Mouse (Mus musculus): ENCODE results near the gene Nbea. TPM values are rescaled to one million over a fixed set of nuclear protein-coding genes. Genes with fewer than 3 reads are reported as not detected.

Gene Nbea
- polyA plus RNA-seq, 1 experiment from 2014 or later, result 33.6 TPM

GRCm38 (mm10) chr3:55589402-55589944 lies 594.0 kb downstream of the Nbea start:
- in situ Hi-C loops (cut with MboI; ENCODE audit: low pct_unique_long_range_greater_than_20kb), result no loop called here
- H3K27me3 ChIP-seq, result no peaks in the 10 kb centered on the region
- ATAC-seq, result no peak
- no peak for TF ChIP-seq CTCF (IDR thresholded peaks at IDR 0.05)
- ChIA-PET CTCF (interaction anchor here (0.7 to 3.9 kb wide), 5 partner anchors 9 to 21 kb away, joined by 3 to 18 read pairs (median 4); no protein-coding TSS in a partner anchor), POLR2A (interaction anchor here (0.7 kb wide), 1 partner anchor 109 kb away, joined by 4 read pairs; no protein-coding TSS in a partner anchor)
- DNase-seq (ENCODE audit: low read depth, low spot score), result no peak

- ChIA-PET CTCF (interaction anchor here (0.6 to 3.9 kb wide), 5 partner anchors 11 to 87 kb away, joined by 3 to 18 read pairs (median 6); no protein-coding TSS in a partner anchor), POLR2A (interaction anchor here (1.0 kb wide), 1 partner anchor 12 kb away, joined by 4 read pairs; no protein-coding TSS in a partner anchor)
- in situ Hi-C loops (cut with MboI; ENCODE audit: low pct_unique_long_range_greater_than_20kb), result no loop called here
- no peak for TF ChIP-seq CTCF (IDR thresholded peaks at IDR 0.05)
- H3K27me3 ChIP-seq, result no peaks in the 10 kb centered on the region
- ATAC-seq (peak; percentile 25), DNase-seq (ENCODE audit: low read depth, low spot score) (peak; percentile 55)
Observed at GRCm38 (mm10) chr3:55587972-55588946, 595.2 kb downstream of the Nbea start.

- no peak for DNase-seq (ENCODE audit: low read depth, low spot score)
- H3K27me3 ChIP-seq, result no peaks in the 10 kb centered on the region
- in situ Hi-C loops (cut with MboI; ENCODE audit: low pct_unique_long_range_greater_than_20kb), result no loop called here
- POLR2A ChIA-PET, result interaction anchor here (0.8 to 1.0 kb wide), 2 partner anchors 11 to 12 kb away, joined by 3 to 4 read pairs; no protein-coding TSS in a partner anchor
- CTCF ChIA-PET, result interaction anchor here (1.4 to 3.9 kb wide), 4 partner anchors 10 to 14 kb away, joined by 5 to 18 read pairs (median 6); no protein-coding TSS in a partner anchor
- no peak for ATAC-seq
- TF ChIP-seq CTCF (IDR thresholded peaks at IDR 0.05), result no peak
Observed at GRCm38 (mm10) chr3:55587434-55587971, 596.0 kb downstream of the Nbea start.

Measured in Patski (cell line).